Mouse (Mus musculus): ENCODE measurements around the gene Cdk2ap1. TPM values are rescaled to one million over a fixed set of nuclear protein-coding genes. Genes with fewer than 3 reads are reported as not detected.

Gene Cdk2ap1
- 133 TPM for polyA plus RNA-seq (2017; shearing (Covaris generic))

DNA sequence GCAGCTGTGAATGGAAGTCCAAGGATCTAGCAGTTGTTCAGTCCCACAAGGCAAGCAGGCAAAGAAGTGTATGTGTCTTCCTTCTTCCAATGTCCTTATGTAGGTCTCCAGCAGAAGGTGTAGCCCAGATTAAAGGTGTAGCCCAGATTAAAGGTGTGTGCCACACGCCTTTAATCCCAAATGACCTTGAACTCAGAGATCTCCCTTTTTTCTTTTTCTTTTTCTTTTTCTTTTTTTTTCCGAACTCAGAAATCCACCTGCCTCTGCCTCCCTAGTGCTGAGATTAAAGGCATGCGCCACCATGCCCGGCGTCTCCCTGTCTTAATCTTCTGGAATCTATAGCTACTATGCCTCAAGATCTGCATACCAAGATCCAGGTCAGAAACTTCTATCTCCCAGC, at the start of gene Cdk2ap1:
Cdk2ap1 (minus strand) TSS at position 101 of the 400 bp plus-strand sequence.

DNA sequence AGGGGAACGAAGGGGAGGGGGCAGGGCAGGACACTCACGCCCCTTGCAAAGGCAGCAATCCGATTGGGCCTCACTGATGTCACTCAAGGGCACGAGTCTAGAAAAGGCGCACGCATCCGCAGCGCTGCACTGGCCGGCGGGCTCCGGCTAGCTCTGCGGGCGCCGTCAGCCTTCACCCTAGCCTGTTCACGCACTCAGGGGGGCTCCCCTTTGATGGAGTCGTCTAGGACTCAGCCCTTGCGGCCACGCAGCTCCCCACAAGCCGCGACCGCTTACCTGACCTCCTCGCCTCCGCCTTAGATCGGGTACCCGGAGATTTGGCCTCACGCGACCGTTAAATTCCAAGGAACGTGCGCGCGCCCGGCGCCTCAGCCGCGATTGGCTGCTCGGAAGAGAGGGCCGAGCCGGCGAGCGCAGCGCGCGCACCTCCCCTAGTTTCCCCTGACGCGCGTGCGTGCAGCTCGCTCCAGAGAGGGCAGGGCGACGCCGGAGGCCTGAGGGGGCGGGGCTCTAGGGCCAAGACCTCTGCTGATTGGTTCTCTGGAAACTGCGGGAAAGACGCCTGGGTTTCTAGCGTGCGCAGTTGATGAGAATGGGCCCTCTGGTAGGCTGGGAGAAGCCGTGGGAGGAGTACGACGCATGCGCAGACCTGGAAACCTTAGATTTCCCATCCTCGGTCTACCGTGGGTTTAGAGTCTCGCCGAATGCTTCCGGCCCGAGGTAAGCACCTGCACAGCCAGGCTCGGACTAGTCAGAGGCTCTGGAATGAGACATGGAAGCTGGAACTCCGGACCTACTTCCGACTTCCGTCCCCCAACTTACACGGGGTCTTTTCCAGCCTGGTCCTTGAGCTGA, 35.1 kb downstream of the Cdk2ap1 start, which contains the start of the genes Mphosph9 and 2810006K23Rik:
Mphosph9 (minus strand) TSS at position 463 of the 855 bp plus-strand sequence.
2810006K23Rik (plus strand) TSS at position 580 of the 855 bp plus-strand sequence.

Other genes starting within 250 kb of the Cdk2ap1 start
- gene Arl6ip4, start 247.0 kb downstream of the Cdk2ap1 start, polyA plus RNA-seq (2017; shearing (Covaris generic)) = 97.5 TPM
- 22.4 TPM for gene Pitpnm2, start 113.3 kb downstream of the Cdk2ap1 start, polyA plus RNA-seq (2017; shearing (Covaris generic))
- 19.7 TPM for gene Mphosph9, start 35.1 kb downstream of the Cdk2ap1 start, polyA plus RNA-seq (2017; shearing (Covaris generic))
- gene 2810006K23Rik, start 35.0 kb downstream of the Cdk2ap1 start, polyA plus RNA-seq (2017; shearing (Covaris generic)) = 11.9 TPM
- gene Sbno1, start 62.9 kb upstream of the Cdk2ap1 start, polyA plus RNA-seq (2017; shearing (Covaris generic)) = 120 TPM
- gene Kmt5a, start 76.8 kb upstream of the Cdk2ap1 start, polyA plus RNA-seq (2017; shearing (Covaris generic)) = 79.9 TPM
- gene Rilpl2, start 115.3 kb upstream of the Cdk2ap1 start, polyA plus RNA-seq (2017; shearing (Covaris generic)) = 57.5 TPM
- 7.7 TPM for gene Snrnp35, start 120.1 kb upstream of the Cdk2ap1 start, polyA plus RNA-seq (2017; shearing (Covaris generic))
- 3.2 TPM for gene Rilpl1, start 168.3 kb upstream of the Cdk2ap1 start, polyA plus RNA-seq (2017; shearing (Covaris generic))
- gene Tmed2, start 177.6 kb upstream of the Cdk2ap1 start, polyA plus RNA-seq (2017; shearing (Covaris generic)) = 515 TPM
- gene Ddx55, start 189.8 kb upstream of the Cdk2ap1 start, polyA plus RNA-seq (2017; shearing (Covaris generic)) = 20.1 TPM
- gene Eif2b1, start 216.0 kb upstream of the Cdk2ap1 start, polyA plus RNA-seq (2017; shearing (Covaris generic)) = 44.4 TPM
- 50.9 TPM for gene Gtf2h3, start 216.1 kb upstream of the Cdk2ap1 start, polyA plus RNA-seq (2017; shearing (Covaris generic))

Data from CD4-positive, CD25-positive, alpha-beta regulatory T cell (primary cell).